Mouse (Mus musculus) ES-E14 (cell line): ENCODE results near the gene Rab24. TPM values are rescaled to one million over a fixed set of nuclear protein-coding genes. Genes with fewer than 3 reads are reported as not detected.

Experiments
- DNase-seq: peaks from one replicate; pipeline ENCODE4 v3.0.0-alpha.2; 2013; ENCODE audit warnings: low read depth, low spot score
- H3K27ac ChIP-seq: 2 replicates; pipeline ENCODE4 v1.5.1; 2012; ENCODE audit warnings: low read depth, mild to moderate bottlenecking, low read length, moderate library complexity, mixed read lengths; ENCODE audit not compliant: poor library complexity, insufficient read depth, severe bottlenecking
- H3K36me3 ChIP-seq: 2 replicates; pipeline ENCODE4 v1.6.1; 2012; ENCODE audit warnings: mild to moderate bottlenecking, low read length, moderate library complexity, mixed read lengths; ENCODE audit not compliant: control insufficient read depth, poor library complexity, insufficient read depth, severe bottlenecking
- H3K4me1 ChIP-seq, 2 experiments: fragments of 150-350 bp in 1 of 2; sonication (generic) in 1 of 2; 2 replicates each; pipeline ENCODE4 v1.6.1; 2012; ENCODE audit warnings: low read length in 2 of 2, mild to moderate bottlenecking in 1 of 2, mixed read lengths in 1 of 2; ENCODE audit not compliant: control insufficient read depth in 2 of 2, insufficient read depth in 2 of 2, poor library complexity in 1 of 2
- H3K4me3 ChIP-seq, 2 experiments: fragments of 150-350 bp in 1 of 2; sonication (generic) in 1 of 2; 2 replicates each; pipeline ENCODE4 v1.5.1; 2012; ENCODE audit warnings: low read length in 2 of 2, low read depth in 1 of 2, mild to moderate bottlenecking in 1 of 2, mixed read lengths in 1 of 2; ENCODE audit not compliant: insufficient read depth in 1 of 2, poor library complexity in 1 of 2, severe bottlenecking in 1 of 2
- H3K9ac ChIP-seq: 2 replicates; pipeline ENCODE4 v1.6.1; 2012; ENCODE audit warnings: low read depth, mild to moderate bottlenecking, low read length, mixed read lengths; ENCODE audit not compliant: poor library complexity, insufficient read depth, severe bottlenecking
- H3K9me3 ChIP-seq: fragments of 150-350 bp; sonication (generic); 2 replicates; pipeline ENCODE4 v1.6.1; 2012; ENCODE audit warnings: low read depth, mild to moderate bottlenecking, low read length; ENCODE audit not compliant: control insufficient read depth, insufficient read depth
- CHD2 ChIP-seq: IDR thresholded peaks from 2 replicates; pipeline ENCODE4 v1.6.1; 2014; ENCODE audit warnings: mild to moderate bottlenecking, low read depth, low read length, inconsistent platforms
- HCFC1 ChIP-seq: IDR thresholded peaks from 2 replicates; pipeline ENCODE4 v1.6.1; 2012; ENCODE audit warnings: low read length, inconsistent platforms, borderline replicate concordance; ENCODE audit not compliant: insufficient read depth
- MAFK ChIP-seq: IDR thresholded peaks from 2 replicates; pipeline ENCODE4 v1.6.1; 2014; ENCODE audit warnings: mild to moderate bottlenecking, low read depth, low read length, inconsistent platforms; ENCODE audit not compliant: insufficient read depth
- ZC3H11A ChIP-seq: IDR thresholded peaks from 2 replicates; pipeline ENCODE4 v1.6.1; 2012; ENCODE audit warnings: low read depth, mild to moderate bottlenecking, inconsistent platforms, low read length, borderline replicate concordance
- ZNF384 ChIP-seq: IDR thresholded peaks from 2 replicates; pipeline ENCODE4 v1.6.1; 2012; ENCODE audit warnings: low read depth, low read length, inconsistent platforms
- in situ Hi-C, 2 experiments: fragments of 600-800 bp; cut with MboI; formaldehyde crosslinking; loops; one replicate each; pipeline ENCODE4 v1.15.1; 2025; ENCODE audit warnings: low sequenced_read_pairs in 2 of 2, inconsistent platforms in 1 of 2; ENCODE audit not compliant: unreplicated experiment in 2 of 2
- total RNA-seq: library from RNA; depleted of rRNA; stranded (reverse); fragments of 300-350 nt; gene quantifications from 2 replicates; pipeline ENCODE4 v1.2.3, GENCODE M21; 2012

The Rab24 gene
- total RNA-seq, 1 experiment = 67.5 TPM

- H3K4me3 ChIP-seq = no peak overlapping the region
- H3K36me3 ChIP-seq = peaks cover 68% of the 10 kb centered on the region
- H3K4me1 ChIP-seq = peaks cover 0 to 8% of the 10 kb centered on the region in 2 experiments; a peak in 3 of 4 replicates
- H3K27ac ChIP-seq = no peak overlapping the region
- in situ Hi-C loops = no loop called here
- H3K9me3 ChIP-seq = no peaks in the 10 kb centered on the region
- H3K9ac ChIP-seq = no peak overlapping the region
- DNase-seq = no peak
- TF ChIP-seq ZNF384 = no peak
- TF ChIP-seq ZC3H11A = no peak
- no peak for TF ChIP-seq MAFK
- TF ChIP-seq HCFC1 = no peak
- no peak for TF ChIP-seq CHD2
These were observed 25.0 kb upstream of the Rab24 start for GRCm38 (mm10) chr13:55346745-55347144.

- no peak overlapping the region for H3K27ac ChIP-seq
- no peaks in the 10 kb centered on the region for H3K9me3 ChIP-seq
- peaks cover 0 to 13% of the 10 kb centered on the region in 2 experiments; a peak in 3 of 4 replicates for H3K4me1 ChIP-seq
- peaks cover 49% of the 10 kb centered on the region for H3K36me3 ChIP-seq
- H3K9ac ChIP-seq = no peak overlapping the region
- no peak for DNase-seq
- in situ Hi-C loops = no loop called here
- TF ChIP-seq CHD2 (no peak), MAFK (no peak), ZNF384 (no peak), HCFC1 (no peak), ZC3H11A (no peak)
- no peak overlapping the region for H3K4me3 ChIP-seq
These were observed 22.5 kb upstream of the Rab24 start for GRCm38 (mm10) chr13:55344286-55344685.

- TF ChIP-seq ZNF384 (no peak), HCFC1 (no peak), MAFK (no peak), CHD2 (no peak), ZC3H11A (no peak)
These were observed 20.7 kb upstream of the Rab24 start for GRCm38 (mm10) chr13:55342469-55342868.

GRCm38 (mm10) chr13:55339259-55339658, 17.5 kb upstream of the Rab24 start:
- no peak for DNase-seq
- Histone ChIP-seq H3K4me3 (peak overlapping the region; percentile 7 to 40), H3K9ac (peak overlapping the region; percentile 17; the same call in 1 of the 2 replicates), H3K9me3 (no peaks in the 10 kb centered on the region), H3K4me1 (peaks cover 9 to 30% of the 10 kb centered on the region in 2 experiments), H3K36me3 (peaks cover 4% of the 10 kb centered on the region), H3K27ac (peak overlapping the region; percentile 81; the same call in 1 of the 2 replicates)
- TF ChIP-seq ZNF384 (no peak), HCFC1 (no peak), CHD2 (no peak), MAFK (no peak), ZC3H11A (no peak)
- in situ Hi-C loops = no loop called here

More at GRCm38 (mm10) chr13:55342469-55342868, 20.7 kb upstream of the Rab24 start:
- no peaks in the 10 kb centered on the region for H3K9me3 ChIP-seq
- no peak overlapping the region for H3K4me3 ChIP-seq
- H3K4me1 ChIP-seq = peaks cover 5 to 19% of the 10 kb centered on the region in 2 experiments
- no peak for DNase-seq
- in situ Hi-C loops = no loop called here
- H3K36me3 ChIP-seq = peaks cover 32% of the 10 kb centered on the region
- H3K9ac ChIP-seq = 0 out of 2 replicates have a peak overlapping the region, but pooled peaks have one; percentile 3
- H3K27ac ChIP-seq = no peak overlapping the region
